8 mouse cellular contexts compared by ENCODE assay signal in the genomic region with DNA sequence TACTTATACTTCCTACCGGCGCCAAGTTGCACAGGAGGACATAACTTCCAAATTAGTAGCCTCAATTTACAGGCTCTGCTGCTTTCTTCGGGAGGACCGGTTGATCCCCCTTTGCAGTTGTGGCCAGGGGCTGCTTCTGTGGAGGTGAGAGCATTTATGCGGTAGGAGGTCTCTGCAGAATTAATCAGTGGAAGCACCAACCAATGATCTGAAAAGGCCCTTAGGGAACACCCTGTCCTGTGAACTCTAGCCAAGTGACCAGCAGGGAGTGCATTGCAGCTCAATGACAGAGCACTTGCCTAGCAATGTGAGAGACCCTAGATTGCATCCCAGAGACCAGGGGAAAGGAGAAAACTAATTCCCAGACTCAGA. TPM values are rescaled to one million over a fixed set of nuclear protein-coding genes. Genes with fewer than 3 reads are reported as not detected.
DNase-seq lines count a peak whose midpoint lies in the region; ATAC-seq and TF ChIP-seq lines count a peak whose summit lies in the region.

No protein-coding gene starts in this region.

- H3K36me3 ChIP-seq in thymus, adult 2 months (ENCODE audit: control insufficient read depth, insufficient read depth, low read length): no peaks in the 10 kb centered on the region

- peak; percentile 9 for ATAC-seq in inflammation-experienced regulatory T-cells, adult 6 months
- ATAC-seq in megakaryocyte progenitor cell, adult 5-6 weeks (replicated peaks; ENCODE audit: poor library complexity): 0 out of 2 replicates have a peak, but pooled peaks have one; percentile 1

- TF ChIP-seq CTCF in thymus, adult 2 months (IDR thresholded peaks at IDR 0.05; ENCODE audit: borderline replicate concordance, control insufficient read depth, extremely low read depth, insufficient read depth, low read length, poor library complexity): no peak

- H3K4me3 ChIP-seq in thymus, adult 2 months (ENCODE audit: control insufficient read depth, insufficient read depth, low read length): peak overlapping the region; percentile 53

- no peak for TF ChIP-seq POLR2A in thymus, adult 2 months (IDR thresholded peaks at IDR 0.05; ENCODE audit: control insufficient read depth, extremely low read depth, insufficient read depth, low read length, poor library complexity)

- DNase-seq in cerebellum, postnatal 14 days: peak; percentile 54 to 64
- DNase-seq in cerebellum, postnatal 36 days: no peak
- DNase-seq in thymus, adult 2 months: no peak
- no peak for DNase-seq in thymus, postnatal 25 days
- DNase-seq in layer of hippocampus, adult 11-12 months (ENCODE audit: low spot score): no peak
- no peak for DNase-seq in spleen, postnatal 4 days (ENCODE audit: low spot score in 2 of 2)

- WGBS in thymus, adult 2 months: 8% methylated on average over 5 of the region's 5 CpGs

- peak overlapping the region; percentile 17; the same call in 1 of the 2 replicates for H3K27ac ChIP-seq in thymus, adult 2 months (ENCODE audit: control insufficient read depth, insufficient read depth, low read length)

- H3K4me1 ChIP-seq in thymus, adult 2 months (replicated peaks; ENCODE audit: control insufficient read depth, insufficient read depth, low read length): peaks cover 25% of the 10 kb centered on the region

- no peaks in the 10 kb centered on the region for H3K27me3 ChIP-seq in thymus, adult 2 months (ENCODE audit: control insufficient read depth, insufficient read depth, low read length)

RNA-seq across cellular contexts. Expression of a gene that starts 0.6 kb away (rescaled TPM):
- polyA plus RNA-seq in thymus, adult 2 months (2012; rRNA removed): 66.7 and 70.0 TPM in 2 replicates
- 10 to 100 TPM; 33.8 to 51.6 (median 41.7) TPM for polyA plus RNA-seq in inflammation-experienced regulatory T-cells, adult 6 months (2017; shearing (Covaris generic))
- total RNA-seq in megakaryocyte progenitor cell, adult 5-6 weeks (2015): 12.3 and 15.1 TPM in 2 replicates
- total RNA-seq in megakaryocyte progenitor cell, adult 5-6 weeks (2017): 45.5 and 56.3 TPM in 2 replicates

RNA-seq across cellular contexts. Expression of a gene that starts 41.0 kb away (rescaled TPM):
- 28.8 and 34.6 TPM in 2 replicates for polyA plus RNA-seq in thymus, adult 2 months (2012; rRNA removed)
- 10 to 100 TPM; 14.3 to 24.4 (median 22.5) TPM for polyA plus RNA-seq in inflammation-experienced regulatory T-cells, adult 6 months (2017; shearing (Covaris generic))
- total RNA-seq in megakaryocyte progenitor cell, adult 5-6 weeks (2015): 19.1 and 23.7 TPM in 2 replicates
- 11.7 and 14.1 TPM in 2 replicates for total RNA-seq in megakaryocyte progenitor cell, adult 5-6 weeks (2017)

Comparison
In these comparisons a context has a peak if more than half of its experiments do, and no peak if none do; other contexts are left out.
1. DNase-seq: peak in cerebellum, postnatal 14 days (2 of 2); none in cerebellum, postnatal 36 days (0 of 2), thymus, adult 2 months (single experiment), thymus, postnatal 25 days (single experiment), layer of hippocampus, adult 11-12 months (single experiment) and spleen, postnatal 4 days (0 of 2).